Mouse (Mus musculus): Measurements from ENCODE around the gene Gnai3. TPM values are rescaled to one million over a fixed set of nuclear protein-coding genes. Genes with fewer than 3 reads are reported as not detected.

The Gnai3 gene
- polyA plus RNA-seq, 1 experiment: 29.5 TPM

DNA sequence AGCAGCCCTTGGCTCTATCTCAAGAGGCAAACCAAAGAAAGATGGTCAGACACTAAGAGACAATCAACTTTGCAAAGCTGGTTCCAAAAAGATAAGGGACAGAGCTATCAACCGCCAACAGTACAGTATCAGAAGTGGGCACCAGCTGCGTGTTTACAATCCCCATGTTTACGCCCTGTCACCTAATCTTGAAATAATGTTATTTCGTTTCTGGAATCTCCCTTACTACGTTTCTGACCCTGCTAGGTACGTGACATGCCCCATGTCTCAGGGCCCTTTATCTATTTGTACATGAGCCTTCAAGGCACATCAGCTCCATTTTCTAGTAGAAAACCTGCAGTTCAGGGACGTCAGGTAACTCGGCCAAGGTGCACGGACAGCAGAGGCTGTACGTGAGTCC, 49.2 kb downstream of the Gnai3 start:
- no peak for TF ChIP-seq CTCF (IDR thresholded peaks at IDR 0.05; ENCODE audit: insufficient read depth, low read length)
- no peak overlapping the region for H3K4me3 ChIP-seq (replicated peaks; ENCODE audit: extremely low read depth, low read depth, low read length)
- WGBS: 72% methylated on average over 10 of the region's 10 CpGs
- DNase-seq: no peak
- H3K4me1 ChIP-seq (ENCODE audit: control insufficient read depth, insufficient read depth, low read length): no peaks in the 10 kb centered on the region

GRCm38 (mm10) chr3:108096226-108096625, 49.7 kb downstream of the Gnai3 start:
- WGBS: 44% methylated on average over 8 of the region's 8 CpGs

DNA sequence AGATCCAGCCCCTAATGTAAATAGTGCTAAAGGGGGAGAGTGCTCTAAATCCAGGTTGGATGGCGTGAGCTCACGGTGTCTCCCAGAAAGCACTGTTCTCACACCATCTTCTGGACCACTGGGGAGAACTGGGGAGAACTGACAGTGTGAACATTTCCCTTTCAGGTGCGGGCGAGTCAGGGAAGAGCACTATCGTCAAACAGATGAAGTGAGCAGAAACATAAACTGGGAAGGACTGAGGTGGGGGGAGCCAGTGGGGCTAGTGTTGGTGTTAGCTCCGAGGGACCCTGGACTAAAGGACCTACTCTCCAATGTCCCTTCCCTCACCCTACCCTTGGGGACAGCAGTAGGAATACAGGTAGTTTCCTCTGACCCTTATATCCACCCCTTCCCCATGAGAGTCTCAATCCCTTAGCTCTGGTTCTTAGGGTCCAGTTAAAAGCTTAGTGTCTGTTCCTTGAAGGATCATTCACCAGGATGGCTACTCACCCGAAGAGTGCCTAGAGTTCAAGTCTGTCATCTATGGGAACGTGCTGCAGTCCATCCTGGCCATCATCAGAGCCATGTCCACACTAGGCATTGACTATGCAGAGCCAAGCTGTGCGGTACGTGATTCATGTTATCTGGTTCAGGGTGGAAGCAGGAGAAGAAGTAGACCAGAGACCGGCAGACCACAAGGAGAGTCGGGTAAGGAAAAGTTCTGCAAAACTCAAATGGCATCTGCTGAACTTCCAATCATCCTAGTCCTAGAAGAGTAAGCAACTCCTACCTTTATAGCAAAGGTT, 50.8 kb downstream of the Gnai3 start:
- 92% methylated on average over 12 of the region's 12 CpGs for WGBS
- Histone ChIP-seq H3K4me3 (replicated peaks; ENCODE audit: extremely low read depth, low read depth, low read length) (no peak overlapping the region), H3K4me1 (ENCODE audit: control insufficient read depth, insufficient read depth, low read length) (no peaks in the 10 kb centered on the region)
- TF ChIP-seq CTCF (IDR thresholded peaks at IDR 0.05; ENCODE audit: insufficient read depth, low read length): no peak
- no peak for TF ChIP-seq POLR2A (IDR thresholded peaks at IDR 0.05; ENCODE audit: borderline replicate concordance, extremely low read depth, low read depth, low read length)
- DNase-seq: no peak

More at GRCm38 (mm10) chr3:108096226-108096625, 49.7 kb downstream of the Gnai3 start:
- Histone ChIP-seq H3K4me3 (replicated peaks; ENCODE audit: extremely low read depth, low read depth, low read length) (no peak overlapping the region), H3K4me1 (ENCODE audit: control insufficient read depth, insufficient read depth, low read length) (no peaks in the 10 kb centered on the region)
- TF ChIP-seq CTCF (IDR thresholded peaks at IDR 0.05; ENCODE audit: insufficient read depth, low read length): no peak
- no peak for TF ChIP-seq POLR2A (IDR thresholded peaks at IDR 0.05; ENCODE audit: borderline replicate concordance, extremely low read depth, low read depth, low read length)
- no peak for DNase-seq

- Histone ChIP-seq H3K4me3 (replicated peaks; ENCODE audit: extremely low read depth, low read depth, low read length) (no peak overlapping the region), H3K4me1 (ENCODE audit: control insufficient read depth, insufficient read depth, low read length) (no peaks in the 10 kb centered on the region)
- no peak for DNase-seq
- 81% methylated on average over 1 of the region's 1 CpGs for WGBS
- TF ChIP-seq CTCF (IDR thresholded peaks at IDR 0.05; ENCODE audit: insufficient read depth, low read length) (no peak), POLR2A (IDR thresholded peaks at IDR 0.05; ENCODE audit: borderline replicate concordance, extremely low read depth, low read depth, low read length) (no peak)
Observed at GRCm38 (mm10) chr3:108094146-108094545, 51.8 kb downstream of the Gnai3 start.

DNA sequence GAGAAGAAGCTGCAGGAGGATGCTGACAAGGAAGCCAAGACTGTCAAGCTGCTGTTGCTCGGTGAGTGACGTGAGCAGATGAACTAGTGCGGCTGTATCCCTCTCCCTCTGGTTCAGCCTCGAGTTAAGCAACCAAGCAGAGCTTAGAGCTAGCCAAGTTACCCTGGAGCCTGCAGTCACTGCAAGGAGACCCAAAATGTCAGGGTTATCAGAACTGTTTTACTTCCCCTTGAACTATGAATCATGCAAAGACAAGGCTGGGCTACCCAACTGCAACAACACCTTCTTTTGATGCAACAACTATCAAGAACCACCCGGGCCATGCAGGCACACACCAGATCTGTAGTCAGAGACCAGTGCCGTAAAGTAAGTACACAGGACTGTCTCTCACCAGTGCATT, 52.6 kb downstream of the Gnai3 start:
- TF ChIP-seq POLR2A (IDR thresholded peaks at IDR 0.05; ENCODE audit: borderline replicate concordance, extremely low read depth, low read depth, low read length) (no peak), CTCF (IDR thresholded peaks at IDR 0.05; ENCODE audit: insufficient read depth, low read length) (no peak)
- DNase-seq: no peak
- Histone ChIP-seq H3K4me3 (replicated peaks; ENCODE audit: extremely low read depth, low read depth, low read length) (no peak overlapping the region), H3K4me1 (ENCODE audit: control insufficient read depth, insufficient read depth, low read length) (no peaks in the 10 kb centered on the region)
- 58% methylated on average over 6 of the region's 6 CpGs for WGBS

DNA sequence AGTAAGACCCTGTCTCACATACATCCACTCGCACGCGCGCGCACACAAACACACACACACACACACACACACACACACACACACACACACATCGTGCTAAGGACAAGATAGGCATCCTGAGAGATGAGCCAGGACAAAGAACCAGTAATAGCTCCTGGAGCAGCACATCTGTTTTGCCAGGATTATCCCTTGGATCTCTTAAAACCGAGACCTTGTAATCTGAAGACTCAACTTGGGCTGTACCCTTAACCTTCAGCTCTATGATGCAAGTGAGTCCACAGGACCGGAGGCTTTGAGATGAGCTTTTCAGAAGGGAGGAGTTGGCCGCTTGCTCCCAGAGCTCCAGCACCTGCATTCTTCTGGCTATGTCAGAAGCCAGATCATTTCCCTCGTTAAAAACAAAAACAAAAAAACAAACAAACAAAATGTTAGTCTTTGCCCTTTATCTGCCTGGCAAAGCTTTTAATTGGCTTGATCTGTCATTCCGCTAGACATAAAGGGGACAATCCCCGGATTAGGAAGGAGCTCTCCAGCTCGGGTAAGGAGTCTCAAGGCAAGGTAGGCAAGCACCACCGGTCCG, 53.3 kb downstream of the Gnai3 start, which contains the start of gene Gnat2:
Gene Gnat2, plus strand, starts transcription at position 254 of the 580 bp plus-strand sequence.
- TF ChIP-seq CTCF (IDR thresholded peaks at IDR 0.05; ENCODE audit: insufficient read depth, low read length) (no peak), POLR2A (IDR thresholded peaks at IDR 0.05; ENCODE audit: borderline replicate concordance, extremely low read depth, low read depth, low read length) (no peak)
- WGBS: 74% methylated on average over 15 of the region's 15 CpGs
- Histone ChIP-seq H3K4me3 (replicated peaks; ENCODE audit: extremely low read depth, low read depth, low read length) (no peak within 1 kb of the TSS), H3K4me1 (ENCODE audit: control insufficient read depth, insufficient read depth, low read length) (no peaks in the 10 kb centered on the region)
- DNase-seq: no peak

DNA sequence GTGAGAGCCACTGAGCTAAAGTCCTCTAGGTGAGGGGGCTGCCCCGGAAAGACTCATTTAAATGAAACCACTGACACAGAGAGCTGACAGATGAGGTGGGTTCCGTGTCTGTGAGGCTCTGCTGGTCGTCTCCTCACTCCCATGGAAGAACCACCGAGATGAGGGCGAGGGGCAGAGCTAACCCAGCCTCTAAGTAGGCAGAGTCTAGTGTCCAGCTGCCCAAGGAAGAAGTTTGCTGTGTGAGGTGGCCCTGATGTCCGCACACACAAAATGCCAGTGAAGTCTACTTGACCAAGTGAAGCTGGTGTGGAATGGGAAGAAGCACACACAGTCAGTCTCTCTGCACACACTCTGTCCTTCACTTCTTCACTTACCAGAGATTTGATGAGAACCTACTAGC, 53.9 kb downstream of the Gnai3 start:
- no peaks in the 10 kb centered on the region for H3K4me1 ChIP-seq (ENCODE audit: control insufficient read depth, insufficient read depth, low read length)
- 66% methylated on average over 6 of the region's 6 CpGs for WGBS
- no peak for TF ChIP-seq CTCF (IDR thresholded peaks at IDR 0.05; ENCODE audit: insufficient read depth, low read length)
- TF ChIP-seq POLR2A (IDR thresholded peaks at IDR 0.05; ENCODE audit: borderline replicate concordance, extremely low read depth, low read depth, low read length): no peak
- H3K4me3 ChIP-seq (replicated peaks; ENCODE audit: extremely low read depth, low read depth, low read length): no peak overlapping the region
- DNase-seq: no peak

DNA sequence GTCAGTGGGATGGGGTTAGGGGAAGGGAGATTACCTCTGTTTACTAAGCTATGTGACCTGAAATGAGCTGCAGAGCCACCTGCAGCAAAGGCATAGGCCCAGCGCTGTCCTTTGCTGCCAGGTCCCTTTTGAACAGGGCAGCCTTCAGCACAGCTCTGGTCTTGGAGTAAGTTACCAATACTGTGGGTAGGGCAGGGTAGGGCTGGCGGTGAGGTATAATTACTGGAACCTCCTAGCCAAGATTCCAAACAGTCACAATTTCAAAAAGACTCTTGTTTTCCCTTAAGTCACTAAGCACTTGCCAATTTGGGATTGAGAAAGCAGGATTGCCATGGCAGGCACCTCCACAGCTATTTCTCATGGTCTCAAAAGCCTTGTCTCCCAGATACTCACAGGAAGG, 55.4 kb downstream of the Gnai3 start:
- DNase-seq: no peak
- no peak for TF ChIP-seq POLR2A (IDR thresholded peaks at IDR 0.05; ENCODE audit: borderline replicate concordance, extremely low read depth, low read depth, low read length)
- no peak for TF ChIP-seq CTCF (IDR thresholded peaks at IDR 0.05; ENCODE audit: insufficient read depth, low read length)
- no peaks in the 10 kb centered on the region; the same call in 1 of the 2 replicates for H3K4me1 ChIP-seq (ENCODE audit: control insufficient read depth, insufficient read depth, low read length)
- H3K4me3 ChIP-seq (replicated peaks; ENCODE audit: extremely low read depth, low read depth, low read length): no peak overlapping the region
- 85% methylated on average over 2 of the region's 2 CpGs for WGBS

DNA sequence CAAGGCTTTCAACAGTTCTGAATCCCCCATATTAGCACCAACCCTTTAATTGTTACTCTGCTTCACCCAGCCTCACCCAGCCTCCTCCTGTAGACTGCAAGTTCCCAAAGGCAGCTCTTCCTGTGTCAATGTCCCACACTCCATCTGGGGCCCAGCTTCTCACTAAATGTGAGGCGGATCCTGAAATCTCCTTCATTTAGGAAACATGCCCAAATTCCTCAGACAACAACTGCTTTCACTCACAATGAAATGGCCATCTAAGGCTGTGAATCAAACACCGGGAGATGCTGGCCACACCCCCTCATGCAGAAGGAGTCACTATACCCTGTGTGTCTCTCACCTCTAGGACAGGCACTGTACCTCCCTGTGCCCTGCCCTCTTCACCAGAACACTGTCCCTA, 56.0 kb downstream of the Gnai3 start:
- no peak for DNase-seq
- Histone ChIP-seq H3K4me3 (replicated peaks; ENCODE audit: extremely low read depth, low read depth, low read length) (no peak overlapping the region), H3K4me1 (ENCODE audit: control insufficient read depth, insufficient read depth, low read length) (peaks cover under 1% of the 10 kb centered on the region; the same call in 1 of the 2 replicates)
- no peak for TF ChIP-seq CTCF (IDR thresholded peaks at IDR 0.05; ENCODE audit: insufficient read depth, low read length)
- TF ChIP-seq POLR2A (IDR thresholded peaks at IDR 0.05; ENCODE audit: borderline replicate concordance, extremely low read depth, low read depth, low read length): no peak
- 50% methylated on average over 2 of the region's 2 CpGs for WGBS

Data from lung, adult 2 months (tissue).